Mouse (Mus musculus) intestine, embryonic 16.5 days (tissue): ENCODE measurements around the gene Srp14. TPM values are rescaled to one million over a fixed set of nuclear protein-coding genes. Genes with fewer than 3 reads are reported as not detected.

Experiments
- polyA plus RNA-seq: library from polyadenylated mRNA; unstranded; fragments of >200 nt; fragmentation: Nextera tagmentation; extraction: Ambion mirVana; gene quantifications from 2 replicates; pipeline ENCODE4 v1.2.1, GENCODE M21; 2015

The Srp14 gene
- polyA plus RNA-seq, 1 experiment from 2014 or later = 204 TPM

Other genes starting within 250 kb of the Srp14 start
- gene Fsip1, start 222.7 kb downstream of the Srp14 start, polyA plus RNA-seq = 0.07 and 0.17 TPM in 2 replicates
- gene Gpr176, start 106.3 kb downstream of the Srp14 start, polyA plus RNA-seq = 0.35 and 0.42 TPM in 2 replicates
- gene Eif2ak4, start 91.1 kb downstream of the Srp14 start, polyA plus RNA-seq = 9.0 and 9.5 TPM in 2 replicates
- gene Bmf, start 70.0 kb upstream of the Srp14 start, polyA plus RNA-seq = 2.3 and 2.4 TPM in 2 replicates
- 58.4 and 63.6 TPM in 2 replicates for gene Bub1b, start 118.5 kb upstream of the Srp14 start, polyA plus RNA-seq
- gene Pak6, start 183.6 kb upstream of the Srp14 start, polyA plus RNA-seq = 1.8 and 2.0 TPM in 2 replicates
- gene Ankrd63, start 224.3 kb upstream of the Srp14 start, polyA plus RNA-seq = 0.15 and 0.22 TPM in 2 replicates
- 0.99 and 1.3 TPM in 2 replicates for gene Plcb2, start 248.7 kb upstream of the Srp14 start, polyA plus RNA-seq